Mouse (Mus musculus) right cerebral cortex, postnatal 10 days (tissue): ENCODE measurements around the gene Otp.

Experiments used
- DNase-seq, 2 experiments: peaks; one replicate each; pipeline ENCODE4 v3.0.0; 2021; ENCODE audit warnings: low spot score in 2 of 2

Otp gene

GRCm38 (mm10) chr13:94875396-94875880, at the start of gene Otp:
Gene Otp (plus strand): TSS chr13:94875602.
- no peak for DNase-seq

GRCm38 (mm10) chr13:94826389-94826788, 49.0 kb upstream of the Otp start:
- DNase-seq: no peak

GRCm38 (mm10) chr13:94826986-94827385, 48.4 kb upstream of the Otp start:
- no peak for DNase-seq

- DNase-seq: no peak
Measured at GRCm38 (mm10) chr13:94827847-94828246, 47.6 kb upstream of the Otp start.

GRCm38 (mm10) chr13:94838047-94838720, 37.2 kb upstream of the Otp start:
- DNase-seq: no peak

- DNase-seq: no peak
Measured at GRCm38 (mm10) chr13:94838756-94839337, 36.6 kb upstream of the Otp start.

- no peak for DNase-seq
Measured at GRCm38 (mm10) chr13:94843236-94843635, 32.2 kb upstream of the Otp start.

GRCm38 (mm10) chr13:94847870-94848269, 27.5 kb upstream of the Otp start:
- no peak for DNase-seq

- no peak for DNase-seq
Measured at GRCm38 (mm10) chr13:94849351-94849750, 26.1 kb upstream of the Otp start.

- no peak for DNase-seq
Measured at GRCm38 (mm10) chr13:94858016-94858575, 17.3 kb upstream of the Otp start.

GRCm38 (mm10) chr13:94859256-94859655, 16.1 kb upstream of the Otp start:
- DNase-seq: no peak

GRCm38 (mm10) chr13:94862491-94863230, 12.7 kb upstream of the Otp start:
- no peak for DNase-seq

GRCm38 (mm10) chr13:94866906-94867305, 8.5 kb upstream of the Otp start:
- no peak for DNase-seq

- DNase-seq: no peak
Measured at GRCm38 (mm10) chr13:94867772-94868171, 7.6 kb upstream of the Otp start.

GRCm38 (mm10) chr13:94868478-94868950, 6.9 kb upstream of the Otp start:
- DNase-seq: no peak

GRCm38 (mm10) chr13:94869541-94869940, 5.9 kb upstream of the Otp start:
- no peak for DNase-seq

GRCm38 (mm10) chr13:94870071-94870460, 5.3 kb upstream of the Otp start:
- DNase-seq: no peak

GRCm38 (mm10) chr13:94870461-94871186, 4.8 kb upstream of the Otp start:
- DNase-seq: no peak

- no peak for DNase-seq
Measured at GRCm38 (mm10) chr13:94871806-94872320, 3.5 kb upstream of the Otp start.

- no peak for DNase-seq
Measured at GRCm38 (mm10) chr13:94872439-94872838, 3.0 kb upstream of the Otp start.
